Mouse (Mus musculus): ENCODE measurements around the gene Ttll9. TPM values are rescaled to one million over a fixed set of nuclear protein-coding genes. Genes with fewer than 3 reads are reported as not detected.

The Ttll9 gene
- polyA plus RNA-seq, 1 experiment from 2014 or later, result 1.4 TPM

GRCm38 (mm10) chr2:152927371-152927770, 34.9 kb upstream of the Ttll9 start:
- no peak for DNase-seq (ENCODE audit: low spot score)
- H3K27ac ChIP-seq (replicated peaks), result 0 out of 2 replicates have a peak overlapping the region, but pooled peaks have one; percentile 55
- peaks cover 46% of the 10 kb centered on the region for H3K4me1 ChIP-seq
- peaks cover 9% of the 10 kb centered on the region; the same call in 1 of the 2 replicates for H3K27me3 ChIP-seq (ENCODE audit: low read depth, poor library complexity, severe bottlenecking)
- H3K9me3 ChIP-seq (replicated peaks), result no peaks in the 10 kb centered on the region
- no peak overlapping the region for H3K4me3 ChIP-seq
- no peaks in the 10 kb centered on the region for H3K36me3 ChIP-seq
- 73% methylated on average over 5 of the region's 5 CpGs for WGBS

DNA sequence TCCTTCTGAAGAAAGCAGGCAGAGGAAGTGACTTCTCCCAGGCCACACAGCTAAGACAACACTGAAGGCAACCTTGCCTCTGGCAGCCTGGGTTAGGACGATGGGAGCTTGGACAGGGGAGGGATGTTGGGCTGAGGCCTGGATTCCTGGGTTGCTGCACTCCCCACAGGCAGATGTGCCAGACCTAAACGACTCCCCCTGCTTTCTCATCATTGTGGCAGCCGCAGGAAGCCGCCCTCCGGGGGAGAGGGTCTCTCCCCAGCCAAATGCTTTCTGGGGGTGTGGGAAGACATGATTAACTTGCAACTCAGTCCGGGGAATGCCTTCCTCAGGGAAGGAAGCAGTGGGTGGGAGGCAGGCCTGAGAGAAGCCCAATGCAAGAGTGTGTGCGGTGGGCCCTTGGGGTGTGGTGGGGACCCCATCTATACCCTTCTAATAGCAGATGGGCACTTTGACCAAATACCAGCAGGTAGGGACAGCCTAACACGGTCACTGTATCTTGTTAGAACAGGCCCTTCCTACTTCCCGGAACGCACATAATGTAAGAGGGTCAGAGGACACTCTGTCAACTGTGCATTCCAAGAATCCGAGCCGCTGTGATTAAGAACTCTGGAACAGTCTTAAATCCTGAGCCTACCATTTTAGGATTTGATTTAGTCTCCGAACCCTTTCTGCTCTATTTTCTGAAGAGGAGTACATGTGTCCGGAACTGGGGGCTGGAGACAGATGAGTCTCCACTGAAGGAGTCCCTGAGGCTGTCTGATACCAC, 33.9 kb upstream of the Ttll9 start:
- Histone ChIP-seq H3K4me3 (no peak overlapping the region), H3K9me3 (replicated peaks) (no peaks in the 10 kb centered on the region), H3K36me3 (no peaks in the 10 kb centered on the region), H3K4me1 (peaks cover 46% of the 10 kb centered on the region), H3K27me3 (ENCODE audit: low read depth, poor library complexity, severe bottlenecking) (peaks cover 18% of the 10 kb centered on the region), H3K27ac (replicated peaks) (peak overlapping the region; percentile 14; the same call in 1 of the 2 replicates)
- WGBS, result 54% methylated on average over 14 of the region's 14 CpGs
- DNase-seq (ENCODE audit: low spot score), result no peak

DNA sequence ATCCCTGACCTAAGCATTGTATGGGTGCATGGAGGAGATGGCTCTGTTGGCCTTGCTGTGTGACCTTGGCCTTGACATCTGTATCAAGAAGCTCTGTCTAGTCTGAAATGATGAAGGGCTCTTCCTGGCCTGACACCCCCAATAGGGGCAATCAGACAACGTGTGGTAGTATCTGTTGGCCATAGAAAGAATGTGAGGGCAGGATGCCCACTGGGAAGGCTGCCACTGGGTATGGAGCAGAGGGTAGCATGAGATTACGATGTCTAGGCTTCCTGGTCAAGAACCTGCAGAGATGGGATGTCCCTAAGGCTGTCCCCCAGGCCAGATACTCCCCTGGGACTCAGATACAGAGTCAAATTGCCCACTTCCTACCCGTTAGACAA, 33.3 kb upstream of the Ttll9 start:
- Histone ChIP-seq H3K4me3 (no peak overlapping the region), H3K27me3 (ENCODE audit: low read depth, poor library complexity, severe bottlenecking) (peaks cover 20% of the 10 kb centered on the region), H3K27ac (replicated peaks) (no peak overlapping the region), H3K4me1 (peaks cover 40% of the 10 kb centered on the region), H3K36me3 (no peaks in the 10 kb centered on the region), H3K9me3 (replicated peaks) (no peaks in the 10 kb centered on the region)
- no peak for DNase-seq (ENCODE audit: low spot score)
- 83% methylated on average over 3 of the region's 3 CpGs for WGBS

GRCm38 (mm10) chr2:152930276-152930675, 32.0 kb upstream of the Ttll9 start:
- peaks cover 21% of the 10 kb centered on the region for H3K27me3 ChIP-seq (ENCODE audit: low read depth, poor library complexity, severe bottlenecking)
- H3K36me3 ChIP-seq, result no peaks in the 10 kb centered on the region
- H3K4me1 ChIP-seq, result peaks cover 28% of the 10 kb centered on the region

GRCm38 (mm10) chr2:152931456-152932160, 30.7 kb upstream of the Ttll9 start:
- Histone ChIP-seq H3K36me3 (no peaks in the 10 kb centered on the region), H3K27me3 (ENCODE audit: low read depth, poor library complexity, severe bottlenecking) (peaks cover 30% of the 10 kb centered on the region), H3K4me3 (no peak overlapping the region)

More at GRCm38 (mm10) chr2:152930276-152930675, 32.0 kb upstream of the Ttll9 start:
- H3K27ac ChIP-seq (replicated peaks), result peak overlapping the region; percentile 38; the same call in 1 of the 2 replicates
- H3K4me3 ChIP-seq, result no peak overlapping the region
- WGBS, result 42% methylated on average over 2 of the region's 2 CpGs
- H3K9me3 ChIP-seq (replicated peaks), result no peaks in the 10 kb centered on the region
- no peak for DNase-seq (ENCODE audit: low spot score)

GRCm38 (mm10) chr2:152933048-152933447, 29.2 kb upstream of the Ttll9 start, which contains the start of gene Foxs1:
Gene Foxs1 (minus strand): TSS chr2:152933208.
- Histone ChIP-seq H3K27me3 (ENCODE audit: low read depth, poor library complexity, severe bottlenecking) (peaks cover 25% of the 10 kb centered on the region), H3K27ac (replicated peaks) (peak within 1 kb of the TSS; percentile 57), H3K4me1 (peaks cover 17% of the 10 kb centered on the region; the same call in 1 of the 2 replicates), H3K36me3 (no peaks in the 10 kb centered on the region), H3K9me3 (replicated peaks) (no peaks in the 10 kb centered on the region), H3K4me3 (no peak within 1 kb of the TSS)
- DNase-seq (ENCODE audit: low spot score), result no peak
- 48% methylated on average over 9 of the region's 9 CpGs for WGBS

More at GRCm38 (mm10) chr2:152931456-152932160, 30.7 kb upstream of the Ttll9 start:
- H3K4me1 ChIP-seq, result peaks cover 21% of the 10 kb centered on the region; the same call in 1 of the 2 replicates
- H3K9me3 ChIP-seq (replicated peaks), result no peaks in the 10 kb centered on the region
- WGBS, result 84% methylated on average over 12 of the region's 12 CpGs
- no peak for DNase-seq (ENCODE audit: low spot score)
- H3K27ac ChIP-seq (replicated peaks), result no peak overlapping the region

GRCm38 (mm10) chr2:152933614-152934013, 28.7 kb upstream of the Ttll9 start:
- Histone ChIP-seq H3K9me3 (replicated peaks) (no peaks in the 10 kb centered on the region), H3K36me3 (no peaks in the 10 kb centered on the region), H3K27me3 (ENCODE audit: low read depth, poor library complexity, severe bottlenecking) (peaks cover 31% of the 10 kb centered on the region), H3K27ac (replicated peaks) (peak overlapping the region; percentile 57; the same call in 1 of the 2 replicates), H3K4me1 (peaks cover 14% of the 10 kb centered on the region; the same call in 1 of the 2 replicates), H3K4me3 (no peak overlapping the region)
- 39% methylated on average over 5 of the region's 5 CpGs for WGBS
- DNase-seq (ENCODE audit: low spot score), result peak; percentile 53

DNA sequence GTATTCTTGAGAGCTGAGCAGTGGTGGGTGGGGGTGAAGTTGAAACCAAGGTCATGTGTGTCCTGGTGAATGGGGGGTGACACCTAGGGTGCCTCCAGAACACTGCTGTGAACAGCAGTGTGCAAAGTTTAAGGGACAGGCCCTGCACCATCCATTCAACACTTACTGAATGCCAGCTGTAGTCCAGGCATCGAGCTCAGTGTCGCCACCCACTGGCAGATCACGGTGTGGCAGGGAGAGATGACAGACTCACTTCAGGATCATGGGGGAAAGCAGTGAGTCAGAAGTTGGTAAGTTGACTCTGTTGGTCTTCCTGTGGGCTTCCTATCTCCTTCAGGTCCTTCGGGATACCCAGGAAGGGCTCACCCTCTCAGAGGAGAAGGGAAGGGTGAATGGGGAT, 22.4 kb upstream of the Ttll9 start:
- H3K9me3 ChIP-seq (replicated peaks), result no peaks in the 10 kb centered on the region
- H3K27me3 ChIP-seq (ENCODE audit: low read depth, poor library complexity, severe bottlenecking), result peaks cover 78% of the 10 kb centered on the region
- WGBS, result 16% methylated on average over 4 of the region's 4 CpGs
- DNase-seq (ENCODE audit: low spot score), result peak; percentile 62
- no peak overlapping the region for H3K4me3 ChIP-seq
- H3K4me1 ChIP-seq, result peaks cover 20% of the 10 kb centered on the region
- H3K27ac ChIP-seq (replicated peaks), result no peak overlapping the region
- H3K36me3 ChIP-seq, result no peaks in the 10 kb centered on the region

DNA sequence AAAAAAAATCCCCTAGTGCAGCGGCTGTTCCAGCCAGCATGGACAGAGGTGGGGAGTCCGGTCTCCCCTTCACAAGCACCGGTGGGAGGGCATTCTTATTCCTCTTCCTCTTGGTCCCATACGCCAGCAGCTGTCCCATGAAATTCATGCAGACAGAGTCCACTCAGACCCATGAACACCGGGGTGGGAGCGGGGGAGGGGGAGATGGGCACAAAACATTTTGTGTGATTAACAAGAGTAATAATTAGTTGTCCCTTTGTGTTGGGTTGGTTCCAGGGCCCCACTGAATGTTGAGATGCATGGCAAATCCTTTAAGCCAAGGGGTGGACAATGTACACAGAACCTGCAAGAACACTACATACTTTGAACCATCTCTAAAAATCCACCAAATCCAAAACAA, 21.2 kb upstream of the Ttll9 start:
- Histone ChIP-seq H3K27me3 (ENCODE audit: low read depth, poor library complexity, severe bottlenecking) (peaks cover 82% of the 10 kb centered on the region), H3K27ac (replicated peaks) (no peak overlapping the region), H3K36me3 (no peaks in the 10 kb centered on the region), H3K9me3 (replicated peaks) (no peaks in the 10 kb centered on the region), H3K4me3 (no peak overlapping the region), H3K4me1 (peaks cover 20% of the 10 kb centered on the region)
- no peak for DNase-seq (ENCODE audit: low spot score)
- 81% methylated on average over 6 of the region's 6 CpGs for WGBS

- H3K27ac ChIP-seq (replicated peaks), result no peak overlapping the region
- peaks cover 20% of the 10 kb centered on the region for H3K4me1 ChIP-seq
- WGBS, result 37% methylated on average over 7 of the region's 7 CpGs
- no peaks in the 10 kb centered on the region for H3K36me3 ChIP-seq
- H3K4me3 ChIP-seq, result no peak overlapping the region
- H3K27me3 ChIP-seq (ENCODE audit: low read depth, poor library complexity, severe bottlenecking), result peaks cover 87% of the 10 kb centered on the region
- H3K9me3 ChIP-seq (replicated peaks), result no peaks in the 10 kb centered on the region
- DNase-seq (ENCODE audit: low spot score), result no peak
These were observed 20.5 kb upstream of the Ttll9 start for GRCm38 (mm10) chr2:152941776-152942175.

DNA sequence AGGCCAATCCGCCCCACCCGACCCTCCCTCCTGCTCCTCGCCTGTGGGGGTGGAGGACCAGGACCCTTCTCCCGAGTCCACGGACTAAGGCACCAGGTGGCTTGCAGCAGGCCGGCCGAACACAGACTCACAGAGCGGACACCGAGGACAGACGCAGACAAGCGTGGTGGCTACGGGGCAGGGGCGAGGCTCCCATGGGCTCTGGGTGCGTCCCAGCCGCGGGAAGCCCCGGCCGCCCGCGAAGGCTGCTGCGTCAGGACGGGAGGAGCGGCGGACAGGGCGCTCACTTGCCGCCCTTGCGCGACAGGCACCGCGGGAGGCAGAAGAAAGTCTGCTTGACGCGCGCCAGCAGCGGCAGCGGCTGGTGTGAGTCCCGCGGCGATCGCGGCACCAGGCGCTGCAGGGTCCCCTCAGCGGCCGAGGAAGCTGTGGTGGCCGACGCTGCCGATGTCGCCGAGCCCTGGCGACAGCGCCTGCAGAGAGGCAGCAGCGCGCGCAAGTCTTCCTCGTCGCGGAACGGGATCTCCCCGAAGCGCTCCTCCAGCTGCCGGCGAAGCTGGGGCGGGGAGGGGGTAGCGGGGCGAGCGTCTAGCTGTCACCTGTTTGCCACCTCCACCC, 19.3 kb upstream of the Ttll9 start:
- peaks cover 100% of the 10 kb centered on the region for H3K27me3 ChIP-seq (ENCODE audit: low read depth, poor library complexity, severe bottlenecking)
- H3K27ac ChIP-seq (replicated peaks), result no peak overlapping the region; the same call in 1 of the 2 replicates
- peaks cover 20% of the 10 kb centered on the region for H3K4me1 ChIP-seq
- H3K36me3 ChIP-seq, result no peaks in the 10 kb centered on the region
- peak overlapping the region; percentile 65 for H3K4me3 ChIP-seq
- peak; percentile 51 for DNase-seq (ENCODE audit: low spot score)
- 1% methylated on average over 65 of the region's 65 CpGs for WGBS
- H3K9me3 ChIP-seq (replicated peaks), result no peaks in the 10 kb centered on the region

DNA sequence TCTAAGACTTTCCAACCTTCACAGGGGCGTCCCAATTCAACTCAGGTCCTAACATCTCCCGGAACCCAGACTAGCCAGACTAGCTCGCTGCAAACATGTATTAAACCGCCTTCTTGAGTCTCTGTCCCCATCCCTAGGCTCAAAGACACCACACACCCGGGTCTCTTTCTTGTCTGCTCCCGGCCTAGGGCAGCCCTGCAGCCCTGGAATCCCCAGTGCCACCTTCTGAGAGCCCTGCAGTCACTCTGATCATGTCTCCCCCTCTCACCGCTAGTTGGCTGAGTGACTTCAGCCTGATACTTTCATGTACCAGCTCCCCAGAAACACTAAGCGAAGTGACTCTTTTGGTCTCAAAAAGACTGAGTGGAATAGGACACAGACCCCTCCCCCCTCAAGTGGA, 18.7 kb upstream of the Ttll9 start:
- Histone ChIP-seq H3K36me3 (no peaks in the 10 kb centered on the region), H3K27ac (replicated peaks) (no peak overlapping the region), H3K4me1 (peaks cover 20% of the 10 kb centered on the region), H3K27me3 (ENCODE audit: low read depth, poor library complexity, severe bottlenecking) (peaks cover 100% of the 10 kb centered on the region), H3K9me3 (replicated peaks) (no peaks in the 10 kb centered on the region), H3K4me3 (peak overlapping the region; percentile 65)
- no peak for DNase-seq (ENCODE audit: low spot score)
- WGBS, result 4% methylated on average over 8 of the region's 8 CpGs

All from midbrain, embryonic 10.5 days (tissue).